Mouse (Mus musculus): Measurements from ENCODE around the gene Ppp4c.

DNA sequence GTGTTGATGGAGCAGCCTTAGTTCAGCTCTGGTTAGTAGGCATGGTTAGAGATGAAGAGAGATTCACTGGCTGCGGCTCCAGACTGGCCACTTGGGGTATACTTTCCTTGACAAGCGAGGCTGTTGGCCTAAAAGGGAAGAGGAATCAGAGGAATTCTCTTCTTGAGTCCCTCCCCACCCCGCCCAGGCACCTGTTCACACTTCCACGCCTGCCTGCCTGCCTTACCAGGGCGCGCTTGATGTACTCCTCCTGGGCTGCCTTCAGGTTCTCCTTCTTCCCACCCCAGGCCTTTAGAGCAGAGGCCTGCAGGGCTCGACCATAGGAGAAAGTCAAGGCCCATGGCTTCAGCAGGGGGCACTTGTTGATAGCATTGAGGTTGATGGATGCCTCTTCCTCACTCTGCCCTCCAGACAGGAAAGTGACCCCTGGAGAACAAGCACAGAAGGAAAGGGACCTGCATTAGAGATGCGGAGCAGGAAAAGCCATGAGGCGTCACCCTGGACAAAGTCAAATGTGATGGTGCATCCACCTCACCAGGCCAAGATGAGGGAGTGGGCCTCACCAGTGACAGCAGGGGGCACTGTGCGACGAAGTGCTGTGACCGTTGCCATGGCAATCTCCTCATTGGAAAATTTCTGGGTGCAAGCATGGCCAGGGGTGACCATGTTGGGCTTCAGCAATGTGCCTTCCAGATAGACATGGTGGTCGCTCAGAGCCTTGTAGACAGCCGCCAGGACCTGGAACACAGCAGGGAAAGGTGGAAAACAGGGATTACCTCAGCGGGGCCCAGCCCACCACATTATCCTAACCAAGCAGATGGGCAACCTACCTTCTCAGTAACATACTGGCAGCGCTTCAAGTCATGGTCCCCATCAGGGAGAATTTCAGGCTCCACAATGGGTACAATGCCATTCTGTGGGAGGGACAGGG lies 3.4 kb upstream of the Ppp4c start:
- TF ChIP-seq CTCF (IDR thresholded peaks at IDR 0.05): peak; percentile 29; the same call in 1 of the 2 replicates
- TF ChIP-seq EP300 (IDR thresholded peaks at IDR 0.05): no peak
